Mouse (Mus musculus): Measurements from ENCODE around the gene Itgav.

Itgav gene

DNA sequence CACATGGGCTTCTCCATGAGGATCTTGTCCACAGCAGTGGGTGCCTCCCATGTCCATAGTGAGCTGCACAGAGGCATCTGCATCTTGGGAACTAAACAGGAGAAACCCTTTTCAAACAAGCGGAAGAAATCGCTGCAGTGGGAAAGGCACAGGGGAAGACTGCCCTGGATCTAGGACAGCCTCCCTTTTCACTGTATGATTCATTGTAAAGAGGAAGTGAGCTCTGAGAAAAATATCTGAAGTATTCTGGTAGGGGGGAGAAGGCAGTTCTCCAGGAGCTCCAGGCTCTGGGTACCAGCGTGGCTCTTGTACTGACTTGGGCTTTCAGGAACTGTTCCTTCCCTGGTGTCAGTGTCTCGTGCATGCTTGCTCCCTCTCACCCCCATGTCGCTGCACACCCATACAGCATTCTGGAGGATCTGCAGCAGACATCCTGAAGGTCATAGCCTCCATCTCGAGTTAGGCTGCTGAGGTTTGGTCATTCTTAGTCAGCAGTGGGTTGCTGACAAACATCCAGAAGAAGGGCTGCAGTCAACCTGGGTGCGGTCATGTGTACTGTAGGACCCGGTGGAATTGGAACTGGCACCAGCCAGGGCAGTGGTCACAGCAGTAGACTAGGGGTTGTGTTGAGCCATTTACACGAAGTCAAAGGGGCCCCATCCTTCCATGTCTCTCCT, 20.2 kb downstream of the Itgav start:
- DNase-seq (ENCODE audit: low spot score in 2 of 2), result no peak

DNA sequence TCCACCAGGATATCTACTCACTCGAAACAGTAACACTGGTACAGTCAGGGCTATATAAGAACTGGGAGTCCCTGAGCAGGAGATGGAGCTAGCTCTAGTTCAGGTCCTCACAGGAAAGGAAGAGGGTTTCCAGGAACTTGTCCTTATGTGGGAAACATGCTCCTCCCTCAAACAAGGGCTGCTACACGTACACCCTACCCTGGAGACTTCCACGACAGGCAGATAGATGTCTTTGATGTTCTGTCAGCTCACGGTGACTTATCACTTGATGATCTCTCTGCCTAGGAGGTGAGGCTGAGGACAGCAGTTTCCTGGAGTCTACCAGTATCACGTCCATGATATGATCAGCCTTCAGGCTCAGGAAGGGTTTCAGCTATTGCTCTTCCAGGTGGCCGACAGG, 21.1 kb downstream of the Itgav start:
- DNase-seq (ENCODE audit: low spot score in 2 of 2), result no peak

DNA sequence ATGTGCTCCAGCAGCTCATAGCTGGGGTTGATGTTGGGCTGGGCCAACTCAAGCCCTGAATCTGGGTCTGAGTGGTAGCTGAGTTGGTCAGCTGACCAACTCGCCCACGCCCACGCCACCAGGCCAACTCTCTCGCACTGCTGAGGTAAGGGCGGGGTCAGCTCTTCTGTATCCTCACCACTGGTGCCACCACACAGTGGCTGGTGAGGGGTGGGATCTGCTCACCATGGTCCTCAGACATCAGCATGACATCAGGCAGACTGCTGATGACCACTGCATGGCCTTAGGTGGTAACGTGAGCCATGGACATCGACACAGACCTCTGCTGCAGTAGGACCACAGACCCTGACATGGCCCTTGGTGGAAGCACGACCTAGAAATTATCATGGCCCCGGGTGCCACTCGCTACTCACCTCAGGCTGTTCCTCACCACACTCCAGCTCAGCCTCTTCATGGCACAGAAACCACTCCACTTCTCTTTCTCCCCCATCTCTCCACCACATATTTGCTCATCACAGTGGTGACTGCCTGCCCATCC, 24.5 kb downstream of the Itgav start:
- DNase-seq (ENCODE audit: low spot score in 2 of 2), result no peak

DNA sequence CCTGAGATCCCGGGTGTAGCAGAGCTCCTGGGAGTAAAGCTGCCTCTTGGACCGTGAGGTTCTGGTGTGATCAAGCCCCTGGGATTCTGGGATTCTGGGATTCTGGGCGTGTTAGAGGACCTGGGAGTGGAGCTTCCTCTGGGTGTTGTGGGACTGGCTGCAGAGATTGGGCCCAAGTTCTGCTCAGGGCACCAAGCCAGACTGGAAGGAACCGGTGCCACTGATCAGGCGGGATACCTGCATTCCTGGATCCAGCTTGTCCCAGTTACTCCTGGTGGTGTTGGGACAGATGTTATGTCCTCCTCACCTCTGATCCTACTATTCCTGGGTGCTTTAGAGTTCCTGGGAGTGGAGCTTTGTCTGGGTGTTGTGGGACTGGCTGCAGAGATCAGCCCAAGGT, 28.8 kb downstream of the Itgav start:
- no peak for DNase-seq (ENCODE audit: low spot score in 2 of 2)

DNA sequence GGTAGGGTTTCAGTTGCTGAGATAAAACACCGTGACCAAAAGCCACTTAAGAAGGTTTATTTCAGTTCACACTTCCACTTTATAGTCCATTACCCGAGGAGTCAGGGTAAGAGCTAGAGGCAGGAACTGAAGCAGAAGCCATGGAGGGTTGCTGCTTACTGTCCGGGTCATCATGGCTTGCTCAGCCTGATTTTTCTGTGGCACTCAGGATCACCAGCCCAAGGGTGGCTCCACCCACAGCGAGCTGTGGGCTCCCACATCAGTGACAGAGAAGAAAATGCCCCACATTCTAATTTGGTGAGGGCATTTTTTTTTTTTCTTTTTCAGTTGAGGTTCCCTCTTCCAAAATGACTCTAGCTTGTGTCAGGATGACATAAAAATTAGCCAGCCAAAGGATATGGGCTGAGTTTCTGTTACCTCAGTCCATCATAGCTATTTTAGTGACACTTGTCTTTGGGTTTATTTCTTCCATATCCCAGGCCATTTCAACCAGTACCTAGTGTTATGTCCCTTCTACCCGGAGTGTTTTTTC, 30.2 kb downstream of the Itgav start:
- no peak for DNase-seq (ENCODE audit: low spot score in 2 of 2)

DNA sequence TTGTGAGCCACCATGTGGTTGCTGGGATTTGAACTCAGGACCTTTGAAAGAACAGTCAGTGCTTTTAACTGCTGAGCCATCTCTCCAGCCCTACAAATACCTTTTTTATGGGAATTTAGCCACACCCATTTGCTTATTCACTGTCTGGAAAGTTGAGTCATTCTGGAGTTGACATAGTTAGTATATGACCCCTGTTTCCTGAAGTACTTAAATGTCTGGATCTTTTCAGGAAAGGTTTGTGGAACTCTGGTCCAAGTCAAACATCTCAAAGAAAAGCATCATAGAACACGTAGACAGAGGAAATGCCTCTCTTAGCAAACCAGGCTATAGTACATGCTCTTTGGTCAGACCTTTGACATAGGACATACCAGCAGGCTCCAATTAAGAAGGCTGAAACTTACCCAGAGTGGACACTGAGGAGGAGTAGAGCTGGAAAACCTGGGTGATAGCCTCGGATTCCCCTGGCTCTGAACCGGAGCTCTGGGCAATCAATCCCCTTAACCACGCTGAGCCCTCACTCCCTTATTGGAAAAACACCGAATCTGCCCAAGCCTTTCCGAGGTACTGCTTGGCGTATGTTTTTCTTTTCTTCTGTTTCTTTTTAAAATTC, 34.5 kb downstream of the Itgav start:
- no peak for DNase-seq (ENCODE audit: low spot score in 2 of 2)

DNA sequence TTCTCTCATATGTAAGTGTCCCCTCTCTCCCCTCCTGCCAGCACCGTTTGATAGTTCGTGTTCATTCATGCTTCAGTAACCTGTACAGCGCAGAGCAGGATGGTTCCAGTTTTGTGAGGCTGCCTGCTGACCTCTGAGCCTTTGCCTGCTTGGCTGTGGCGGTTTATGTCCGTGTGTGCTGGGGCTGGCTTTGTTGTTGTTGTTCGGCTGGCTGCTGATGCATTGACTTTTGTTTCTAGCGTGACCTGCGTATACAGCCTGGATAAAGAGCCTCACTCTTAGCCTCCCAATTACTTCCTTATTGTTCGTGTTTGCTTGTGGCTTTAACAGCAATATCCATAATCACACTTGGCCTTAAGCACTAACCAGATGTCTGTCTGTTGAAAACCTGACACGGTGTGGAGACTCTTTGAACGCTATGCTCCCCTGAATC, 35.0 kb downstream of the Itgav start:
- no peak for DNase-seq (ENCODE audit: low spot score in 2 of 2)

DNA sequence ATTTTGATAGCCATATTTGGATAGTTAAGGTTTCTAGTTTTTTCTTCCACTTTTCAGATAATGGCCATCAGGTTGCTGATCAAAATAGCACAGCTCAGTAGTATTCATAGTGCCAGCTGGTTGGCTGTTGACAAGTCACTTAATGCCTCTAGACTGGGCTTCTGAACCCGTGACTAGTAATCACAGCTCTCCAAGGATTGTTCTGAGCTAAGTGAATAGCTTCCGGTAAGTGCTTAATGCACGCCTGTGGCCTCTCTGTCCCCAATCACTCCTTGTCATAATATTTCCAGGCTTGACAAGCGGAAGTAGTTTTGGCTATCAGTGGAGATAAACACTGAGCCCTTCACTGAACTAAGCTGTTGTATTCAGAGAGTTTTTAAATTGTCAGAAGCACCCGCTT, 35.5 kb downstream of the Itgav start:
- DNase-seq (ENCODE audit: low spot score in 2 of 2), result no peak

DNA sequence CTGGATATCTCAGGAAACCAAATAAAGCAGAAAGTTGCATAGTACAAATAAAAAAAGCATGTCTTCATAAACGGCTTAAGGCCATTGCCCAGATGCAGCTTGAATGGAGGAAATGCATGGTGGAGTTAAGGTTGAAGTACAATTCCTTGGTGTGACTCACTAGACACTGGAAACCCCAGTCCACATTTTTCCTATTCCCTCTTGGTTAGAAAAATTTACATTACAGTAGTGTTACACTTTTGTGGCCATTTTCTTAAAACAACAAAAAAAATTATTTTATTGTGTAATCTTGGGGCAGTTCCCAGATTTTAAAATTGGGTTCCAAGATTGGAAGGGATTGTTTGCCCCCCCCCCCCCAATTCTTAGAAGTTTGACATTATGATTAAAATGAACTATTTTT, 35.9 kb downstream of the Itgav start:
- no peak for DNase-seq (ENCODE audit: low spot score in 2 of 2)

DNA sequence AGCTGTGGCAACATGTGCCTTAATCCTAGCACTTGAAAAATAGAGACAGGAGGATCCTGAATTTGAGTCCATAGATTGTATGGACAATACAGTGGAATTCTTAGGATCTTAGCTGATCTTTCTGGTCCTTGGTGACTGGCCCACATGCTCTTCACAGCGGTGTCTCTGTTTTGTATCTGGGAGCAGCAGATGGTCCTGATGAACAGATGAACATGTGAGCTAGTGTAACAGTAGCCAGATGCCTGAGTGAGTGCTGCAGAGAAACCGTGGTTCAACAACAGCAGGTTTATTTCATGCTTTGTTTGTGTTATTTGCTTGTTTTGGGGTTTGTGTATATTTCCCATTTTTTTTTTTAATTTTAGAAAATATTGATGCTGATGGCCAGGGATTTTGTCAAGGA, 37.3 kb downstream of the Itgav start:
- DNase-seq (ENCODE audit: low spot score in 2 of 2), result no peak

DNA sequence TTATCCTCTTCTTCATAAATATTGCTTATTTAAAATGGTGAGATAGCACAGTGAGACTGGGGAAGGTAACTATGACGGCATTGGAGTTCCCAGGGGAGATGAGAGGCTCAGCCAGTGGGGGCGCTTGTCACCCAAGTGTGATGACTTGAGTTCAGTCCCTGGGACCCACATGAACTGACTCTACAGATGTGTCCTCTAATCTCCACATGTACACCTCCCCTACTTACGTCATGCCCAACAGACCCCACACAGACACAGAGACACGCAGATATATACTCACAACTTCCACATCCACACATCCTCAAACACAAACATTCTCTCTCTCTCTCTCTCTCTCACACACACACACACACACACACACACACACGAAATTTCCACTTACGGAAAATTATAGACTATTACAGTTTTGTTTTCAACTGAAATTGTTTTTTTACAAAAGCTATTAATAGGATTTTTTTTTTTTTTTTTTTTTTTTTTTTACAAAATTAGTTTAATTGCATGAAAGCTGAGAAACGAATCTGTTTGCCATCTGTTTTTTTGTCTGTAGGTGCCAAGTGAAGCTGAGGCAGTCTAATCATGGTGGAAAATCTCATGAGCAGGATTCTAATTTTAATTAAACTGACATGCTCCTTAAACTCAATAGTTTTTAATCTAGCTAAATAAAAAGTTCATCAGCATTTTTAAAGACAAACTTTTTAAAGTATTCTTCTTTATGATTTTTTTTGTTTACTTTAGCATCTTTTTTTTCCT, 38.1 kb downstream of the Itgav start:
- no peak for DNase-seq (ENCODE audit: low spot score in 2 of 2)

DNA sequence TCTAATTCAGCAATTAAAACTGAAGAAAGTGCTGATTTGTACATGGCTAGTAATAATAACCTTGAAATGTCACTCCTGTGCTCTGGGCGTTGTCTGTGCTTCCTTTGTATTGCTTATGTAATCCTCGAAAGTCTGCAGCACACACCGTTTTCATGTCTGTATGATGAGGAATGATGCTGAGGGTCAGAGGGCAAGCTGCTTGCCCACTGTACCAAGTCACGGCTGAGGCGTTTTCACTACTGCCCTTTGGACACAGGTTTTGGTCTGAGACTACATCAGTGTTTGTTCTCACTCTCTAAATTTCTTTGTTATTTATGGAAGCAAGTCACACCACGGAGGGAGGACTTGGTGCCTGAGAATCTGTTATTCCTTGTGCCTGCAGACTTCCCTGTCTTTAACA, 41.9 kb downstream of the Itgav start:
- DNase-seq (ENCODE audit: low spot score in 2 of 2), result no peak

DNA sequence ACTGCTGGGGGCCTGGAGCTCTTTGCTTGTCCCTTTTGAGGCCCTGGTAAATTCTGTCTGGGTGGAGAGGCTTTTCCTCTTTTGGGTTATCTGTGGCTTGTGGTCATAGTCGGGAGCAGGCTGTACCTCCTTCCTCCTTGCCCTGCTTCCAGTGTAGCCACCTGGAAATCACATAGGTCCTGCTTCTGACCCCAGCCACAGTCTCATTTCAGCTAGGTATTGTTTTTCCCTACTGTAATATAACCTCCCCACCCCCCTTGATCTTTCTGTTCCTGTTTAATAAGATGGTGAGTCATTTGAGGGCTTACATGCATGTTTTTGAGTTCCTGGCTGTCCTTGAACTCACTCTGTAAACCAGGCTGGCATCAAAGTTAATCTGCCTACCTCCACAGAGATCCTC, 42.7 kb downstream of the Itgav start:
- DNase-seq (ENCODE audit: low spot score in 2 of 2), result no peak

DNA sequence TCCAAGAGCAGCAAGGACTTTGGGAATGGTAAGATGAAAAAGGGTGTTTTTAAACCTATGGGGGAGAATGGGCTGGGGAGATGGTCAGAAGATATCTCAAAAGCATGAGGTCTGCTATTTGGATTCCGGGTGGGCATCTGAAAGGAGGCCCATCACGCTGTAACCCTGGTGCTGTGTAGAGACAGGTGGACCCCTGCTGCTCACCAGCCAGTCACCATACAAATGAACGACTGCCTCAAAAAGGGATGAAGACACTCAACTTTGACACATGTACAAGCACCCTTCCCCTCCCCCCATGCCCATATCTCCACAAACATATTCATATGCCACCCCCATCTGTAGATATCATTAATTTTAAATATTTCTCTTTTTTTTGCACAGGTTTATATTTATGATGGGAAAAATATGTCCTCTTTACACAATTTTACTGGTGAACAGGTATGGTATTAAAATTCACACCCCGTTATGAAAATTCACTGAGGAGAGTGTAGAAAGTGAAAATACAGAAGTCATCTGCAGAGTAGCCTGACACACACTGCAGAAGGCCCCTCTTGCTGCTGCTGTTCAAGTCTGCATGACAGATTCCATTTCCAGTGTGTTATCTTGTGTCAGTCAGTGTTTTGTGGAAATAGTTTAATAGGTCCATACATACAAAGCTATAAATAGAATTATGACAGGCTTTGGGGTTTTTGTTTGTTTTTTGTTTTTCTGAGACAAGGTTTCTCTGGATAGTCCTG, 44.3 kb downstream of the Itgav start:
- DNase-seq (ENCODE audit: low spot score in 2 of 2), result no peak

DNA sequence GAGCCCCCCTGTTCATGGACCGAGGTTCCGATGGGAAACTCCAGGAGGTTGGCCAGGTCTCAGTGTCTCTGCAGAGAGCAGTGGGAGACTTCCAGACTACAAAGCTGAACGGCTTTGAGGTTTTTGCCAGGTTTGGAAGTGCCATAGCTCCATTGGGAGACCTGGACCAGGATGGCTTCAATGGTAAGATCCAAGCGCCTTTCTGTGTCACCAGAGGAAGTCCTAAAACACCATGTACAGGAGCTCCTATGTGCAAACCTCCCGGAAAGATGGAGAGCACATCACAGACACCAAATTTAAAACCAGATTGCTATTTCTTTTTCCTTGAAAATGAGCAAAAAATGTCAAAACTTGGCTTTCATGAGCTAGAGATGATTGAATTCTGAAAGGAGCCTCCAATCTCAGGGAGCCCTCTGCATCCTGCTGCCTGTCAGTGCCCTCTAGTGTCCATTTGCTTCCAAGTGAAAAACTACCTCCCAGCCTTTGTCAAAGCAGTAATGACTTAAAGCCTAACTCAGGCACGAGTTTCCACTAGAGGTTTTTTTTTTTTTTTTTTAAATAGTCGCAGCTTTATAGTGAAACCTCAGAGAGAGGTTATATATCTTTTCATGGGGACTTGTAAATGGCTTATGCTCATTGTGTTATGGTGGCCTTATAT, 47.1 kb downstream of the Itgav start:
- peak; percentile 28 to 49 for DNase-seq (ENCODE audit: low spot score in 2 of 2)

DNA sequence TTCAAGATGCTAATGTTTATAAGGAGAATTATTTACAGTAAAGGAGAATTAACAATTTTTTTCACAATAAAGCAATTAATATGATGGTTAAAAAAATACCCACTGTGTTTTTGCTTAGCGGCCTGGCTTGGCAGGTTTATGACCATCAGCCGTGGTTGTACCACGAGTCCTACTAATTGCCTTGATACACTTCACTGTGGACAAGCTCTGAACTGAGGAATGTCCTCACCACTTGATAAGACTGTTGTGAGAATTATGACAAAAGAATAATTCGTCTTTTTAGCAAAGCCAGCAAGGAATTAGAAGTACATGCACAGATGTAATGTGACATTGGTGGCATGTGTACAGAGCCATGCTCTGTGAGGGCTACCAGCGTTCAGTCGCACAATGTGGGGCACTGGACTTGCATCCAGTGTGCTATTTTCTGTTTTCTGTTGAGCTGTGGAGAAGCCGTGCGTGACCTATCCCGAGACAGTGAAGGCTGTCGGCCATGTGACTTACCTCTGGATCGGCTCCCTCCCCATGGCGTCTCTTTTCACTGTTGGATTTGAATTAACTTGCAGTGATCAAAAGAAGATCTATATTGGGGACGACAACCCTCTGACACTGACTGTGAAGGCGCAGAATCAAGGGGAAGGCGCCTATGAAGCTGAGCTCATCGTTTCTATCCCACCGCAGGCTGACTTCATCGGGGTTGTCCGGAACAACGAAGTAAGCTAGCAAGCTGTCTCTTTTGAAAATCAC, 67.3 kb downstream of the Itgav start:
- DNase-seq (ENCODE audit: low spot score in 2 of 2), result no peak

DNA sequence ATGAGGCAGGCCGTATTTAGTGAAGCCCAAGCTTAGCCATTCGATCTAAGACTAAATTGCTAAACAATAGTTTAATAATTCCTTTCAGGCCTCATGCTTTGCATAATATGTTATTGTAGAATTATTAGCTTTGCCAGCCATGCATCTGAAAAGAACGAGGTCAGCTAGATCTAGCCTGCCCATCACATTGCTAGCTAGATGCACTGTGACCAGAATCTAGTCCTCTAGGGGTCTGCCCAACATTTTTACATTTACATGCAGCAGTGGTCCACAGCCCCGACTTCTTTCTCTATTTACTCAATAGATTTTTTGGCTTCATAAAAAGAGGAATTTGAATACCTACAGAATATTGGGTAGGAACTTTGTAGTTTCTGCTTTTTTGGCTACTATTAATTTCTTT, 67.9 kb downstream of the Itgav start:
- DNase-seq (ENCODE audit: low spot score in 2 of 2), result no peak

DNA sequence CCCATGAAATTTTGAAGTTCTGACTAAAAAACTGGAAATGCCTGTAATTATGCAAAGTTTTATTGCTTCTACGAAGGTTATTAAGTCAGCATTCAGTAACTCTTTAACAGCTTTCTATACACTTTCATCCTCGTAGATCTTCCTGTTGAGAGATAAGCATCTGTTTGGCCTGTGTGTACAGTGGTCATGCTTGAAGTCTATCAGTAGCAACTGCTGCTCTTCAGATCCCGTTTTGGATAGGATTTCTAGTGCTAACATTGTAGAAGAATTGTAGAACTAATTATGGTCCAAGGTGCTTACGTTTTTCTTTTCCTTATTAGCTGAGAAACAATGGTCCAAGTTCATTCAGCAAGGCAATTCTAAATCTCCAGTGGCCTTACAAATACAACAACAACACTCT, 71.6 kb downstream of the Itgav start:
- no peak for DNase-seq (ENCODE audit: low spot score in 2 of 2)

DNA sequence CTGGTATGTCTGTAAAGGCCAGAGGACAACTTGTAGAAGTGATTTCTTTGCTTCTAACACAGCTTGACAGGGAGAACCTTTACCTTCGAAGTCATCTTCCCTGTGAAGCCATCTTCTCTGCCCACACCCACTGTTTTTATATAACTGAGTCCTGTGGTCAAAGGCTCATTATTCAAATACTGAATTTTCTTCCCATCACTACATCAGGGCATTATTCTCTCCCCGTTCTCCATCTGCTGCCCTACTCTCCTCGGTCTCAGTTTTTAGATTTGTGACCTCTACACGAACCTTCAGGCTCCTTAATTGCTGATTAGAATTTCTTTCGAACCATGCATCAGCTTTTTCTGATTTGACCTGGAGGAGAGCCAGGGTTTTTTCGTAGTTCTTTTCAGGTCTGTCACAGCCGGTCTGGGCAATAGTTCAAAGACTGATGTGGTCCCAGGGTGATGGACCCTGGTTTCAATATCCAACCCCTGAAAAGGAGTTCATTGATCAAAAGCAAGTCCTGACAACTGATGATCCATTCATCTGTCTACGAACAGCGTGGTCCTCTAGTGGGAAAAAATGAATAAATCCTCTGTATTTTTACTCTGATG, 73.8 kb downstream of the Itgav start:
- no peak for DNase-seq (ENCODE audit: low spot score in 2 of 2)
